In genomic region chr15:86220229-86220630, GRCm38 (mm10) we compare ENCODE assay signal across 9 mouse cellular contexts. TPM values are rescaled to one million over a fixed set of nuclear protein-coding genes. Genes with fewer than 3 reads are reported as not detected.
DNase-seq lines count a peak whose midpoint lies in the region; ATAC-seq and TF ChIP-seq lines count a peak whose summit lies in the region.
"Had no signal": no experiment of that assay in that cellular context is flagged by ENCODE, and none has a peak within 500 bp of the region (broad histone marks: within the 10 kb centered on the region; RNA-seq: fewer than 3 reads in every experiment).

No protein-coding gene starts in this region.

- peak; percentile 98 for DNase-seq in heart, adult 11 months
- DNase-seq in heart, postnatal 14 days = no peak
- peak; percentile 68 for DNase-seq in lung, postnatal 14 days
- DNase-seq in thymus, adult 2 months = no peak
- DNase-seq in cerebellum, adult 9-11 months = no peak
- no peak for DNase-seq in layer of hippocampus, adult 9-10 months (ENCODE audit: low spot score)
- DNase-seq: midbrain, embryonic 14.5 days had no signal

- peak overlapping the region; percentile 83 for H3K27ac ChIP-seq in bone marrow macrophage, adult 2 months (ENCODE audit: insufficient read depth, low read depth, low read length)
- peak overlapping the region; percentile 51 for H3K27ac ChIP-seq in kidney, embryonic 15.5 days
- no peak overlapping the region for H3K27ac ChIP-seq in thymus, adult 2 months (ENCODE audit: control insufficient read depth, insufficient read depth, low read length)

- H3K36me3 ChIP-seq in kidney, embryonic 15.5 days = peaks cover 4% of the 10 kb centered on the region; the same call in 1 of the 2 replicates
- no peaks in the 10 kb centered on the region for H3K36me3 ChIP-seq in thymus, adult 2 months (ENCODE audit: control insufficient read depth, insufficient read depth, low read length)

- peak overlapping the region; percentile 27 for H3K4me3 ChIP-seq in bone marrow macrophage, adult 2 months (ENCODE audit: insufficient read depth, low read length)
- no peak overlapping the region for H3K4me3 ChIP-seq in kidney, embryonic 15.5 days (replicated peaks)
- no peak overlapping the region for H3K4me3 ChIP-seq in thymus, adult 2 months (ENCODE audit: control insufficient read depth, insufficient read depth, low read length)

- intact Hi-C loops in heart, postnatal 14 days (cut with DNase I) = no loop called here

- H3K9ac ChIP-seq in kidney, embryonic 15.5 days = no peak overlapping the region

- 59% methylated on average over 5 of the region's 5 CpGs for WGBS in kidney, embryonic 15.5 days
- 79% methylated on average over 5 of the region's 5 CpGs for WGBS in thymus, adult 2 months

- H3K27me3 ChIP-seq in kidney, embryonic 15.5 days = no peaks in the 10 kb centered on the region
- H3K27me3 ChIP-seq in thymus, adult 2 months (ENCODE audit: control insufficient read depth, insufficient read depth, low read length) = no peaks in the 10 kb centered on the region

- ATAC-seq in kidney, embryonic 15.5 days (replicated peaks; ENCODE audit: low FRiP score) = peak; percentile 75

- H3K9me3 ChIP-seq in kidney, embryonic 15.5 days (replicated peaks) = no peaks in the 10 kb centered on the region

- TF ChIP-seq CTCF in bone marrow macrophage, adult 2 months (IDR thresholded peaks at IDR 0.05; ENCODE audit: low read depth, low read length) = no peak
- TF ChIP-seq CTCF in thymus, adult 2 months (IDR thresholded peaks at IDR 0.05; ENCODE audit: borderline replicate concordance, control insufficient read depth, extremely low read depth, insufficient read depth, low read length, poor library complexity) = no peak

- H3K4me1 ChIP-seq in bone marrow macrophage, adult 2 months (ENCODE audit: control insufficient read depth, insufficient read depth, low read length) = peaks cover 52% of the 10 kb centered on the region
- peaks cover 24% of the 10 kb centered on the region for H3K4me1 ChIP-seq in kidney, embryonic 15.5 days
- peaks cover 2% of the 10 kb centered on the region; the same call in 1 of the 2 replicates for H3K4me1 ChIP-seq in thymus, adult 2 months (replicated peaks; ENCODE audit: control insufficient read depth, insufficient read depth, low read length)

- no peak overlapping the region for H3K4me2 ChIP-seq in kidney, embryonic 15.5 days

- no peak for TF ChIP-seq POLR2A in bone marrow macrophage, adult 2 months (IDR thresholded peaks at IDR 0.05; ENCODE audit: borderline replicate concordance, low read depth, low read length)
- no peak for TF ChIP-seq POLR2A in thymus, adult 2 months (IDR thresholded peaks at IDR 0.05; ENCODE audit: control insufficient read depth, extremely low read depth, insufficient read depth, low read length, poor library complexity)

RNA-seq across cellular contexts. Expression of gene Tbc1d22a, which starts 6.0 kb away (rescaled TPM):
- 10 to 100 TPM; 18.6 to 21.1 TPM for total RNA-seq in heart, postnatal 14 days (2021)
- 37.2 and 39.8 TPM in 2 replicates for polyA plus RNA-seq in bone marrow macrophage, adult 2 months (2012; ENCODE audit: insufficient read depth, insufficient read length, missing spikeins)
- polyA plus RNA-seq in kidney, embryonic 15.5 days (2015; fragmentation: Nextera tagmentation; extraction: Ambion mirVana) = 13.1 and 13.8 TPM in 2 replicates
- 53.1 and 56.5 TPM in 2 replicates for polyA plus RNA-seq in thymus, adult 2 months (2012; rRNA removed)

RNA-seq across cellular contexts. Expression of gene Cerk, which starts 34.3 kb away (rescaled TPM):
- 10 to 100 TPM; 32.8 to 39.2 TPM for total RNA-seq in heart, postnatal 14 days (2021)
- polyA plus RNA-seq in bone marrow macrophage, adult 2 months (2012; ENCODE audit: insufficient read depth, insufficient read length, missing spikeins) = 103 and 111 TPM in 2 replicates
- 12.1 and 12.4 TPM in 2 replicates for polyA plus RNA-seq in kidney, embryonic 15.5 days (2015; fragmentation: Nextera tagmentation; extraction: Ambion mirVana)
- polyA plus RNA-seq in thymus, adult 2 months (2012; rRNA removed) = 178 and 180 TPM in 2 replicates

Comparison
In these comparisons a context has a peak if more than half of its experiments do, and no peak if none do; other contexts are left out.
1. DNase-seq: peak in heart, adult 11 months (single experiment) and lung, postnatal 14 days (single experiment); none in heart, postnatal 14 days (0 of 2), thymus, adult 2 months (single experiment), cerebellum, adult 9-11 months (single experiment) and layer of hippocampus, adult 9-10 months (single experiment).